Mouse (Mus musculus): ENCODE data around the gene Lypd6b.

Gene Lypd6b

DNA sequence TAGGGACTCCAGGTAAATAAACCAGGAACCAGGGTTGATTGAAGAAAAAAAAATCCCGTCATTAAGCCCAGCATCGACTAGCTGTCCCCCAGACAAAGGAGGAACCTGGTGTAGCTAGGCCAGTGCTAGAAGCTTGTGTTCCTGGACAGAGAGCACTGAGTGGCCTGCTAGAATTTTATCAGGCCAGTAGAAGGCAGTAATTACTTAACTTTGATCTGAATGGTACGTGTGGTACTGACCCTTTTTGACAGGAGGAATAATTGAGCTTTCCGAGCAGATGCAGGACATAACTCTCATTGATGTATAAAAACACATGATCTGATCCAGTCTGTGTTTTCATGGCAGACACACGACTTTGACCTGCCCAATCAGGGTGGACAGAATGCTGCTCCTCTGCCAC is 154.6 kb downstream of the Lypd6b start:
- no peak for DNase-seq (ENCODE audit: low spot score in 2 of 2)

DNA sequence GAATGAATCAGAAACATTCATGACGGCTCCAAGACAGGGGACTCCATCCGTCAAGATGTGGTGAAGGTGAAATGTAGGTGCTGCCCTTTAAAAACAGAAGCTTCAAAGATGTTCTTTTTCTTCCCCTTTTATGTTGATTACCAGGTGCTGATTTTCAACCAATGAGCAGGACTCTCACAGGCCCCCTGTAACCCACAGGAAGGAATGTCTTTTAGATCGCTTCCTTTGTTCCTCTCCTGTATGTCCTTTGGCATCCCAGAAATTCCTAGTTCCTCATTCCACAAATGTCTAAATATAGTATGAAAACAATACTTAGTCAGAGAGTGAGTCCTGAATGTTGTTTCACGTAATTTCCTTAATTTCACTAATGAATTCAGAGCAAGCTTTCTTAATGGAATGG is 164.2 kb downstream of the Lypd6b start:
- DNase-seq (ENCODE audit: low spot score in 2 of 2): no peak

DNA sequence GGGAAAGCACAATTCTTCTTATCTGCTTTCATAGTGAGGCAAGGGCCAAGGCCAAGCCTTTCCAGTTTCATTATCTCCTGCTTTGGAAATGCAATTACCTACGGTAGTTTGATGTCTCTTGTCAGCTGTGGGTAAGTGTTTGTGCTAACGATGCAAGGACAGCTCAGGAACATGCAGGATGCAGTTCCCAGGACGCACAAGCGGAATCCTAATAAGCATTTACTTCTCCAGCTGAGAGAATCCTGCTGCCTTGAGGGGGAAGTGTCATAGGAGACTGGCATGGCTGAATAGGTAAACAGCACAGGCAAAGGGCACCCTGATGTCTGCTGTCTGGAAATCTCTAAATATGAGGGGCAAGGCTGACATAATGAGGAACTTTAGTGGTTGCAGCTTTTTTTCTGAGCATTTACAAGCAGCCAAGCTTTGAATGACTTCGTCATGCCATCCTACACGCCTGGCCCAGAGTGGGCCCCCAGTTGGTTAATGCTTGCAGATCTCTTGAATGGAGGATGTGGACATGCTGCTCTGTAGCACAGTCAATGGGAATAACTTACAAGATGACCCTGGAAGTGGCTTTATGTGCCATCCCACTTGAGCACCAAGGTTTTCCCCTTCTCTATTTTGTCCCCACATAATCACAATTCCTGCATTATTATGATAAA is 165.3 kb downstream of the Lypd6b start:
- DNase-seq (ENCODE audit: low spot score in 2 of 2): no peak

DNA sequence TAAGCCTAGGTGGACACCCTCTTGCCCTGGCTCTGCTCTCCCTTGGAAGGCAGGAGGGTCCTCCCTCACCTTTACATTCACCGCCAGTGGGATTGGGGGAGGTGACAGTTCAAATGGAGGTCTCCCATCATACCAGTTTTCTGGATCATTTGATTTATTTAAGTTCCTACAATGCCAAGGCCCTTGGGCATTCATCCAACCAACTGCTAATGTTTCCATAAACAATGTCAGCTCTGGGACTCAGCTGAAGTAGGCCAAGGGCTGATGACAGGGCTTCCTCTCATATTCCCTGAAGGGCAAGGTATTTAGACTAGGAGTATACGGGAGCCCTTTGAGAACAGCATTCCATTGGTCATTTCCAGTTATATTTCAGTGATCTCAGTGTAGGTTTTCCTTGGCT is 170.0 kb downstream of the Lypd6b start:
- DNase-seq (ENCODE audit: low spot score in 2 of 2): no peak

DNA sequence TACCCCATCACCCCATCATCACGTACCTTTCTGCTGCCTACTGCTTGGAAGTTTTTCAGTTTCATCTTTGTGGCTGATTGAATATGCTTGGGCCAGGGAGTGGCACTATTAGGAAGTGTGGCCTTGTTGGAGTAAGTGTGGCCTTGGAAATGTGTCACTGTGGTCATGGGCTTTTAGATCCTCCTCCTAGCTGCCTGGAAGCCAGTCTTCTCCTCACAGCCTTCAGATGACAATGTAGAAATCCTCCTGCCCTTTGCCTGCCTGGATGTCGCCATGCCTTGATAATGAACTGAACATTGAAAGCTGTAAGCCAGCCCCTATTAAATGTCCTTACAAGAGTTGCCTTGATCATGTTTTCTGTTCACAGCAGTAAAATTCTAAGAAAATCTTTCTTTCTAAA is 174.5 kb downstream of the Lypd6b start:
- no peak for DNase-seq (ENCODE audit: low spot score in 2 of 2)

DNA sequence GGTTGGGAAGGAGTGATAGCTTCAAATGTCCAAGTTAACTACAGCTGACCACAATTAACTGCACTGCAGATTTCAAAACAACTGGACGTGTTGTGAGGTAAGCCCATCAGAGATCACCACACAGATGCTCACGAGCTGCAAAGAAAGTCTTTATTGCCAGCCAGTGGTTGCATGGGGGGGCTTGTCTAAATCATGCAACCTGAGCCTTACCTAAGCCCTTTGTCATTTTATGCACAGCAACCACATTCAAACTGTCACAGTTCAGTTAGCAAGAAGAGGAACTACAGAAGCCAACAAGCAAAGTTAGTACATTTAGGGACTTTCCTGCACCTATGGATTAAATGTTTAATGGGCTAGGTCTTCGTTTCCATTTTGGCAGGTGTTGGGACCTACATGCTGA is 177.4 kb downstream of the Lypd6b start:
- no peak for DNase-seq (ENCODE audit: low spot score in 2 of 2)

DNA sequence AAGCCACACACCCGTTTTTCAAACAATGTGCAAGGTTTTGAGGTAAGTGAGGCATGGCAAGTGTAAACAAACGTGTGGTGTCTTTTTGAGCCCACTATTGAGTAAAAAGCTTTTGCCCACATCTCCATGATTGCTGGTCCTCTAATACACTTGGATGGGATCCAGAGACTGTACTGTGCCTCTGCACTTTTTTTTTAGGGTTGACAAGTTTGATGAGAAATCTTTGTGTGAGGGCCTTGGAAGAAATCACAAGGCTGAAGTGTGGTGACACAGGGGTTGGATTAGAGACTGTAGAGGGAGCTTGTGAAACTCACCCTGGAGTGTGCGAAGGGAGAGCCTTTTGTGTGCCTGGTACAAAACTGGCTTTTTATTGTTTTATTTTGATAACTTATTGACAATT is 180.3 kb downstream of the Lypd6b start:
- no peak for DNase-seq (ENCODE audit: low spot score in 2 of 2)

DNA sequence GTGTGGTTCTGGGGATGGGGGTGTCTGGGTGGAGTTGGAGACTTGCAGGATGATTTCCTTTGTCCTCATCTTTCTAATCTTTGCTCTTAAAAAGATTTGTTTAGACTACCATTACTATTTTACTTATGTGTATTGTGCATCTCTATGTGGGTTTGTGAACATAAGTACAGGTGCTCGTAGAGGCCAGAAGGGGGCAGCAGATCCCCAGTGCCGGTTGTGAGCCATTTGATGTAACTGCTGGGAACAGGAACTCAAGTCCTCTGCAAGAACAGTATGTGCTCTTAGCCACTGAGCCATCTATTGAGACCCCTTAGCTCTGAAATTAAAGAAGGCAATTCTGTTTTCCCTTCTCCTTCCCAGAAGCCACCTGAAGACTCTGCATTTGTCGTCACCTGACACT is 183.5 kb downstream of the Lypd6b start:
- no peak for DNase-seq (ENCODE audit: low spot score in 2 of 2)

DNA sequence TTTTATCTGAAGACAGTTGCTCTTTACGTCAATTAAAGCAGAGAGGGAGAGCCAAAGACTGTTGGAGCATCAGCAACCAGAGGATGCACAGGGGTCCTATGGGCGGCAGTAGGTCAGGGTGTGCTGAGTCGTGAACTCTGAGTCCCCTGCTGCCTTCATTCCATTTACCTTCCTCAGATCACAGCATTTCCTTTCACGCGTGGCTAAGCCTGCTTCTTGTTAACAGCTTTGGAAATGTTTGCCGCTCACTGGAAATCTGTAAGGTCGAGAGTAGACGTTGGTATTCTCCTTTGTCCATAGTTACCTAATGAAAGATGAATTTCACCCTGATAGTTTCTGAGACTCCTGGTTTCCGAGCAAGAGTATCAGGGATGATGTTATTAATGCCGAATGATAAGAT is 191.1 kb downstream of the Lypd6b start:
- no peak for DNase-seq (ENCODE audit: low spot score in 2 of 2)

DNA sequence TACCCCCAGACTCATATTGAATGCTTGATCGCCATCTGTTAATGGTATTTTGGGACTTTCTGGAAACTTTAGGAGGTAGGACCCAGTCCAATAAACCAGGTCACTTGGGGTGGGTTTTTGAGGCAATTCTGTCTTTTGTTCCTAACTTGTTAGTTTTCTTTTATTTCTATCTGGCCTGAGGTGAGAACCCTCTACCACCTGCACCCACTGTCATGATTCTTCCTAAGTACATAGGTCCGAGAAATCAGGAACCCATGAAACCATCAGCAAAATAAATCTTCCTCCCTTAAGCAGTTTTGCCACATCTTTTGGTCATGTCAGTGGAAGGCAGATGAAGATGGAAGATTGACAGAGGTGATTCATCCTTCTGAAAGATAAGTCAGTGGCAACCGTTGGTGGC is 192.5 kb downstream of the Lypd6b start:
- no peak for DNase-seq (ENCODE audit: low spot score in 2 of 2)

DNA sequence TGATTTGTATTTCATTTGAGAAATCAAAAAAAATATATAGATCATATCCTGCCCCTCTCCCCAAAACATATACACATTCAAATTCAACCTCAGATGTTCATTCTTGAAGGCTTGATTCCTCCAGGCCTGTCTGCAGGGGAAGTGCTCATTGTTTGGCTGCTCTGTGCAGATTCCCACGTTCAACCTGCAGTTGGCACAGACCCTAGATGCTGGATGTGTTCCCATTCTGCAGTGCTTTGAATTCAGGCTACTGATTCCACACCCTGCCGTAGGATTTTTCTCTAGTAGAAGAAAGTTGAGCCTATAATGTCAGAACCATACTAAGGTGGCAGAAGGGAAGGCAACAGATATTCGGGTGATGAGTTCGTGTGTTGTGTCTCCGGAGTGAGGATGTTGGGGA is 195.5 kb downstream of the Lypd6b start:
- DNase-seq (ENCODE audit: low spot score in 2 of 2): no peak

DNA sequence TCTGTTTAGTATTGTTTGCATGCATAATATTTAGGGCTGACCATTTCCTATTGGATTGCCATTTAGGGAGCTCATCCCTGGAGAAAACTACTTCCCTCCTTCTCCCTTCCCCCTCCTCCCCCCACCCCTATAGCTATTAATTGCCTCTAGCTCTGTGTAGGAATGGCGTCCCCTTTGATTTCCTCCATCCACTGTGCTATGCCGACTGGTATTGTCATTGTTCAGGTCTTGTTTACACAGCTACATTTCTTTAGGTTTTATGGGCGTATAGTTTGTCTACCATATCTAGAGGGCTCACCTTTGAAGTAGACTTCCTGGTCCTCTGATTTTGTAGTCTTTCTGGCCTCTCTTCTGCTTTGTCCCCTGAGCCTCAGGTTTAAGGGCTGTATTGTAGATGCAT is 197.3 kb downstream of the Lypd6b start:
- no peak for DNase-seq (ENCODE audit: low spot score in 2 of 2)

DNA sequence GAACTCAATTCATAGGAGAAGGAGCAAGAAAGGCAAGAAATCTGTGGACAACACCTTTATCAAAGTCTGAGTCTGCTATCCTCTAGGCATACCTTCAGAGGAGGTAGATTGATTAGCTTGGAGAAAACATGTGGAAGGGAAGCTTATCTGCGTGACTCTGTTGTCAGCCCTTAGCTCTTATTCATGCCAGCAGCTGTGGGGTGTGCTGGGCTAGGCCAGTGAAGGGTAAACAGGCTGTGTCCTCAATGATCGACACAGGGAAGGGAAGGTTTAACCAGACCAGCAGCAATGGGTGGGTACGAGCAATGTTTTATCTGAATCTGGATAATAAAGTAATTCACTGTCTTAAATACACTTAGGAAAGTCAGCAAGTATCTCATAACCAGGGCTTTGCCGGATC is 208.4 kb downstream of the Lypd6b start:
- DNase-seq (ENCODE audit: low spot score in 2 of 2): no peak

DNA sequence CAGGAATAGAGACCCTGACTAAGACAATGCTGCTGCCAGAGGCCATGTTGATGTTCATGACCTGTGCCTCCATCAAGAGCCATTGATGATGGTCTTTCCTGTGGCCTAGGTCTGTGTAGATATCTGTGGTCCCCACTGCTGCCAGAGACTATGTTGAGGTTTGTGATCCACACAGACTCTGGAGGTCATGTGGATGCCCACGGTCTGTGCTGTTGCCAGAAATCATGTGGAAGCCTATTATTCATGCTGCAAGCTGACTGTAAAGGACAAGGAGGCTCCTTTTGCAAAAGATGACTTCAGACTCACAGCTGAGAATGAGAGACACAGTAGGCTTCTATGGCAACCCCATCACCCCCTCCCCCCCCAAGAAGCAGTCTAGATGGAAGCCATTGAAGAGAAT is 209.7 kb downstream of the Lypd6b start:
- DNase-seq (ENCODE audit: low spot score in 2 of 2): no peak

All from spleen, postnatal 36 days (tissue).